Mouse (Mus musculus) liver, adult 2 months (tissue): Measurements from ENCODE around the gene Lmf1. TPM values are rescaled to one million over a fixed set of nuclear protein-coding genes. Genes with fewer than 3 reads are reported as not detected.

Experiments
- DNase-seq: peaks from one replicate; pipeline ENCODE4 v3.0.0-alpha.2; 2011; ENCODE audit warnings: low read depth, low spot score; ENCODE audit errors: extremely low read depth
- H3K27ac ChIP-seq: fragments of 200-500 bp; replicated peaks from 2 replicates; pipeline ENCODE4 v1.5.1; 2012; ENCODE audit warnings: low read depth, mild to moderate bottlenecking, control low read depth, inconsistent platforms, low read length; ENCODE audit not compliant: insufficient read depth
- H3K27me3 ChIP-seq: fragments of 200-500 bp; 2 replicates; pipeline ENCODE4 v1.6.1; 2012; ENCODE audit warnings: mild to moderate bottlenecking, moderate library complexity, low read length, inconsistent platforms; ENCODE audit not compliant: control insufficient read depth, insufficient read depth
- H3K36me3 ChIP-seq: fragments of 200-500 bp; 2 replicates; pipeline ENCODE4 v1.6.1; 2012; ENCODE audit warnings: low read length, inconsistent platforms; ENCODE audit not compliant: control insufficient read depth, insufficient read depth
- H3K4me1 ChIP-seq: fragments of 200-500 bp; 2 replicates; pipeline ENCODE4 v1.6.1; 2011; ENCODE audit warnings: low read length; ENCODE audit not compliant: control insufficient read depth, insufficient read depth
- H3K4me3 ChIP-seq: fragments of 200-500 bp; 2 replicates; pipeline ENCODE4 v1.5.1; 2011; ENCODE audit warnings: low read depth, mild to moderate bottlenecking, control low read depth, low read length, moderate library complexity; ENCODE audit not compliant: insufficient read depth
- H3K79me2 ChIP-seq: fragments of 200-500 bp; 2 replicates; pipeline ENCODE4 v1.6.1; 2012; ENCODE audit warnings: inconsistent platforms, mild to moderate bottlenecking, low read length, moderate library complexity; ENCODE audit not compliant: control insufficient read depth, insufficient read depth
- H3K9ac ChIP-seq: fragments of 200-500 bp; 2 replicates; pipeline ENCODE4 v1.6.1; 2012; ENCODE audit warnings: low read depth, mild to moderate bottlenecking, control low read depth, inconsistent platforms, low read length
- CTCF ChIP-seq: fragments of 200-500 bp; IDR thresholded peaks from 2 replicates; pipeline ENCODE4 v1.5.1; 2011; ENCODE audit warnings: low read depth, low read length, control low read depth
- POLR2A ChIP-seq: fragments of 200-500 bp; IDR thresholded peaks from 2 replicates; pipeline ENCODE4 v1.6.1; 2011; ENCODE audit warnings: low read length, control low read depth; ENCODE audit not compliant: insufficient read depth; ENCODE audit errors: extremely low read depth
- WGBS: fragments of 180-500 bp; shearing (Covaris S2); methylation state at CpG from one replicate; pipeline ENCODE4 v1.1.7; 2018; 5-methylcytosine and 5-hydroxymethylcytosine counted together
- polyA plus RNA-seq: library from polyadenylated mRNA; depleted of rRNA; stranded (reverse); fragments of >200 nt; gene quantifications from 2 replicates; pipeline ENCODE4 v1.2.3, GENCODE M21; 2012
- total RNA-seq: library from RNA; depleted of rRNA; stranded (reverse); fragments of >200 nt; gene quantifications from 2 replicates; pipeline ENCODE4 v1.2.3, GENCODE M21; 2014

The Lmf1 gene
- total and polyA plus RNA-seq, 2 experiments: 26.9 to 38.4 TPM

DNA sequence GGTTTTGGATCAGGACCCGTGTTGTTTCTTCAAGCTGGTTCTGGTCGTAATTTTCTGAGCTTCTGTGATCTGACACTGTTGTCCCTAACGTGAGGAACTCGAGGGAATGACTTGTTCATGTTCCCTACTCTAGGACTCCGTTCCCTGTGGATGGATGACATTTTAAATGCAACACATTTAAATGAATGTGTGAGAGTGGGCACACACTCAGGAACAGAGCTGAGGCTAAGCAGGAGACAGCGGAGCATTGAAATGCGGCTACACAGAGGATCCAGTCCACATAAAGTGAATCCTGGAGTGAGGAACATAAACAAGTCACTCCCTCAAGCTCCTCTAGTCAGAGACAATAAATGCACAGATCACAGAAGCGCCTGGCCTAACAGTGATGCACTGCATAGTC is 73.4 kb downstream of the Lmf1 start:
- Histone ChIP-seq H3K27me3 (no peaks in the 10 kb centered on the region), H3K9ac (no peak overlapping the region), H3K79me2 (no peaks in the 10 kb centered on the region), H3K36me3 (no peaks in the 10 kb centered on the region), H3K27ac (no peak overlapping the region), H3K4me1 (no peaks in the 10 kb centered on the region), H3K4me3 (no peak overlapping the region)
- DNase-seq: no peak
- 94% methylated on average over 8 of the region's 8 CpGs for WGBS
- TF ChIP-seq CTCF (no peak), POLR2A (no peak)

DNA sequence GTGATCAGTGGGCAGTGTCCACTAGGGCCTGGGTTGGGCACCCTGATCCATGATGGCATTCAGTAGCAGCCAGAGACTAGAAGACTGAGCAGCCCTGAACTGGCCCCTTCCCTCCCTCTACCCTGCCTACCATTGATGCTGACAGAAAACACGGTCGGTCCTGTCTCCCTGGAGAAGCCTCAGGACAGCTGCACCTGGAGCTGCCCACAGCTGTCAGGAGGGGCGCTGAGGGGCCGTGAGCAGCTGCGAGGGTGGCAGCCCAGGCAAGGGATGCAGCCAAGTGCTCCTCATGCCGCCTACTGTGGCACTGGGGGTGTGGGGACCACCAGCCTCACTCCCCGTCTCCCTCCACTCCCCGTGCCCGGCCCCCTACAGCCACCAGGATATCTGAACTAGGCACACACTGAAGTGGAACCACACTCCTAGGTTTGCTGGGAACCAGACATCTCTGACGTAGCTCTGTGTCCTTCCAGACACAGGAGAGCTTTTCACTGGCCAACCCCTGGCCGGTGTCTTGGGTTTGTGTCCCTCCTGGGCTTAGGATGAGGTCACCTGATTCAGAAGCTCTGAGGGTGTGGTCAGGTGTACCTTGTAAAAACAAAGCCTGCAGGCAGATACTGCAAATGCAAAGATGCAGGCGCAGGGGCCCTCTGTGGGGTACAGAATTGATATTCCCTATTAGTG is 77.4 kb downstream of the Lmf1 start:
- Histone ChIP-seq H3K27ac (no peak overlapping the region), H3K4me1 (no peaks in the 10 kb centered on the region), H3K27me3 (no peaks in the 10 kb centered on the region), H3K79me2 (no peaks in the 10 kb centered on the region), H3K4me3 (no peak overlapping the region), H3K36me3 (no peaks in the 10 kb centered on the region), H3K9ac (no peak overlapping the region)
- WGBS: 97% methylated on average over 12 of the region's 12 CpGs
- DNase-seq: no peak
- TF ChIP-seq CTCF (no peak), POLR2A (no peak)

DNA sequence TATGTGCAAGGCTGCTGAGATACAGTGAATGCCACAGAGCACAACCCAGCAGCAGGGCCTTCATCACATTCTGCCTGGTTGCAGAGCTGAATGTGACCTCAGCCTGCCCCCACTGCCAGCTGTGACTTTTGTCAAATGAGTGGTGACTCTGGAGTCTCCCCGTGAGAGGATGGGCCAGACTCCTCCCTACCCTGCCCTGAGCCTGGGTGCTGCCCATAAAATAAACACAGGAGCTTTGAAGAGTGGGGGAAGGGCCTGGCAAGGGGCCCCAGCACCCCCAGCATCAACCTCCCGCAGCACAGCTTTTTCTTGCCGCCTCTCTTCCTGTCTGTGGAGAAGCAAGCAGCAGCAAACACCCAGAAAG is 77.9 kb downstream of the Lmf1 start:
- Histone ChIP-seq H3K36me3 (no peaks in the 10 kb centered on the region), H3K4me1 (no peaks in the 10 kb centered on the region), H3K27ac (no peak overlapping the region), H3K27me3 (no peaks in the 10 kb centered on the region), H3K9ac (no peak overlapping the region), H3K4me3 (no peak overlapping the region), H3K79me2 (no peaks in the 10 kb centered on the region)
- TF ChIP-seq POLR2A (no peak), CTCF (no peak)
- DNase-seq: no peak
- 59% methylated on average over 3 of the region's 3 CpGs for WGBS

DNA sequence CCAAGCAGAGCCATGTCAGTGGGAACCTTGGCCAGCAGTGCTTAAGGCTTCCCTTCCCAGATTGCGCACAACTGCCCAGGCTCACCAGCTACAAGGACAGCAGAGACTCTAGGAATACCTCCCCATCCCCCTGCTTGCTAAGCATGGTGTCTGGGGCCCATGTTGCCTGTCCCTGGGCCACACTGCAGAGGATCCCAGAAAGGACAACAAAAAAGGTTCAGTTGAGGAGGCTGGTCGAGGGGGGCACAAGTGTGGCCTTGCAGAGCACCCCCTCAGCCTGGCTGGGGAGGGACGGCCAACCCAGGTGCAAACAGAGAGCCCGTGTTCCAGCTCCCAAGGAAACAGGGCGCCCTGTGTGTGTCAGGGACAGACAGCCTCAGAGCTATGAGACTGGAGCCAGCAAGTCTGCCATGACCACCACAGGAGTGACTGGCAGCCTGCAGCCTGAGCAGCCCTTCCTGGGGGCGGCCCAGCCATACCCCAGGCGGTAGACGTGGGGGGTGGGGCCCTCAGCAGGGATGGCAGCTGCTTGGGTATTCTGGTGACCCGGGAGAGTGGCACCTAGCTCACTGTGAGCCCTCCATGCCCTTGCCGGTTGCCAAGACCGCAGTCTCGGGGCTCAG is 84.4 kb downstream of the Lmf1 start:
- DNase-seq: no peak
- H3K27me3 ChIP-seq: no peaks in the 10 kb centered on the region
- no peaks in the 10 kb centered on the region for H3K36me3 ChIP-seq
- no peaks in the 10 kb centered on the region for H3K79me2 ChIP-seq
- TF ChIP-seq POLR2A (no peak), CTCF (no peak)
- no peak overlapping the region for H3K4me3 ChIP-seq
- 67% methylated on average over 12 of the region's 12 CpGs for WGBS
- no peaks in the 10 kb centered on the region for H3K4me1 ChIP-seq
- H3K9ac ChIP-seq: no peak overlapping the region
- H3K27ac ChIP-seq: no peak overlapping the region

DNA sequence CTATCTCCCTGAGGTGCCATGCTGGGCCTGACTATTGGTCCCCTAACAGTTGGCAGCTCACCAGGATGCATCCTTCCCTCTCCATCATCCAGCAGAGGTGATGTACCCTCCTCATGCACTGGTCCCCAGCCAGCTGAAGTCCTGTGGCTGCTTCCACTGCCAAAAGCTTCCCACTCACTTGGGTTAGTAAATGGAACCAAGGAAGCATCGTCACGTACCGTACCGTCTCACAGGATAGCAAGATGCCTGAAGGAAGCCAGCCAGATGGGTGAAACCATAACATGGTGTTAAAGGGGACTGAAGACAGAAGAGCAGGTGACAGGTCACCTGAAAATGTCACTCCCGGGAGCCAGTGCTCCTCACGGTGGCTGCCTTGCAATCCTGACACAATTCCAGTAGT is 86.6 kb downstream of the Lmf1 start:
- no peaks in the 10 kb centered on the region for H3K4me1 ChIP-seq
- no peak for DNase-seq
- H3K27me3 ChIP-seq: no peaks in the 10 kb centered on the region
- H3K9ac ChIP-seq: no peak overlapping the region
- no peak for TF ChIP-seq POLR2A
- no peak for TF ChIP-seq CTCF
- H3K4me3 ChIP-seq: no peak overlapping the region
- no peaks in the 10 kb centered on the region for H3K36me3 ChIP-seq
- no peaks in the 10 kb centered on the region for H3K79me2 ChIP-seq
- WGBS: 88% methylated on average over 6 of the region's 6 CpGs
- H3K27ac ChIP-seq: no peak overlapping the region

DNA sequence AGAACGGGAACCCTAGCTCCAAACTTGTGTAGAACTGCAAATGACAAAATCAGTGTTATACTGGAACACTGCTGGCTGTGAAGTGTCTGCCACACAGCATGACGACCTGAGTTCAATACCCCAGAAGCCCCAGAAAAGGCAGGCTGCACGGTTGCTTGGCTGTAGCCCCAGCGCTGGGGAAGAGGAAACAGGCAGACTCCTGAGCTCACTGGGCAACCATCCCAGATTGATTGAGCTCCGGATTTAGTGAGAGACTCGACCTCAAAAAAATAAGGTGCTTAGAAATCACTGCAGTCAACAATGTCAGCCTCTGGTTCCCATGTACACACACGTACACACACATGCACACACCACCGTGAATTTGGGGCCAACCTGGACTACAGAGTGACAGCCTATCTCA is 87.0 kb downstream of the Lmf1 start:
- no peaks in the 10 kb centered on the region for H3K79me2 ChIP-seq
- no peaks in the 10 kb centered on the region for H3K27me3 ChIP-seq
- no peak overlapping the region for H3K27ac ChIP-seq
- no peak for DNase-seq
- 57% methylated on average over 8 of the region's 8 CpGs for WGBS
- H3K36me3 ChIP-seq: no peaks in the 10 kb centered on the region
- no peak overlapping the region for H3K9ac ChIP-seq
- H3K4me1 ChIP-seq: no peaks in the 10 kb centered on the region
- no peak for TF ChIP-seq POLR2A
- TF ChIP-seq CTCF: no peak
- no peak overlapping the region for H3K4me3 ChIP-seq
